Mouse (Mus musculus): ENCODE results near the gene Fam25c.

DNA sequence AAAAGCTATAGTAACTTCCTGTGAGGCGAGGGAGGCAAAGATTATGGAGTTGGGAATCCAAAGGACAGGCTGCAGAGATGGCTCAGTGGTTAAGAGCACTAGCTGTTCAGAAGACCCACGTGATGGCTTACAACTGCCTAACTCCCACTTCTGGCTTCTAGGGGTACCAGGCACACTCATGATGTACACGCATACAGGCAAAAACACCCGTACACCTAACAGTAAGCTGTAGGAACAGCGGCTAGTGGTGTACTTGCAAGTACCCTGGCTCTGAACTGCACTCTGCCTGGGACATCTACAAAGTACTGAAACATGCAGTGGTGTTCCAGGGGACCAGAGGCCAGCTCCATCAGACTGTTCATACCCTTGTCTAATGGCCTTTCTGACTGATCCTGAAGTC, 8.1 kb downstream of the Fam25c start:
- TF ChIP-seq CTCF (IDR thresholded peaks at IDR 0.05; ENCODE audit: borderline replicate concordance, extremely low read depth, insufficient read depth, insufficient read length), result no peak
- TF ChIP-seq POLR2A (IDR thresholded peaks at IDR 0.05; ENCODE audit: borderline replicate concordance, extremely low read depth, insufficient read depth, insufficient read length, poor library complexity, severe bottlenecking), result no peak
